Mouse (Mus musculus) forebrain, embryonic 16.5 days (tissue): ENCODE measurements around the gene Eif2b2. TPM values are rescaled to one million over a fixed set of nuclear protein-coding genes. Genes with fewer than 3 reads are reported as not detected.

Source experiments
- ATAC-seq: fragments of 200-750 bp; cut with Nextera tagmentation; 2 replicates; pipeline ENCODE4 v1.8.0; 2017; ENCODE audit warnings: mild to moderate bottlenecking, moderate library complexity
- H3K27ac ChIP-seq: fragments of 300-500 bp; sonication (generic); 2 replicates; pipeline ENCODE4 v1.5.1; 2014; ENCODE audit warnings: low read length, control low read depth
- H3K27me3 ChIP-seq: fragments of 300-500 bp; sonication (generic); replicated peaks from 2 replicates; pipeline ENCODE4 v1.6.1; 2014; ENCODE audit warnings: low read length; ENCODE audit not compliant: control insufficient read depth, insufficient read depth
- H3K36me3 ChIP-seq: fragments of 300-500 bp; sonication (generic); 2 replicates; pipeline ENCODE4 v1.6.1; 2014; ENCODE audit not compliant: control insufficient read depth, insufficient read depth
- H3K4me1 ChIP-seq: fragments of 300-500 bp; sonication (generic); replicated peaks from 2 replicates; pipeline ENCODE4 v1.6.1; 2014; ENCODE audit warnings: low read length; ENCODE audit not compliant: control insufficient read depth, insufficient read depth
- H3K4me2 ChIP-seq: fragments of 300-500 bp; sonication (generic); 2 replicates; pipeline ENCODE4 v1.6.1; 2014; ENCODE audit warnings: mild to moderate bottlenecking, low read length, control low read depth
- H3K4me3 ChIP-seq: fragments of 300-500 bp; sonication (generic); replicated peaks from 2 replicates; pipeline ENCODE4 v1.5.1; 2014; ENCODE audit warnings: mild to moderate bottlenecking, low read length, control low read depth
- H3K9ac ChIP-seq: fragments of 300-500 bp; sonication (generic); replicated peaks from 2 replicates; pipeline ENCODE4 v1.6.1; 2014; ENCODE audit warnings: low read depth, low read length, control low read depth
- H3K9me3 ChIP-seq: fragments of 300-500 bp; sonication (generic); 2 replicates; pipeline ENCODE4 v1.6.1; 2016; ENCODE audit warnings: low read length; ENCODE audit not compliant: control insufficient read depth
- WGBS: fragments of 180-500 bp; shearing (Covaris S2); extraction: QIAGEN DNeasy Blood & Tissue Kit; methylation state at CpG from one replicate; pipeline ENCODE4 v1.1.7; 2014; 5-methylcytosine and 5-hydroxymethylcytosine counted together
- polyA plus RNA-seq: library from polyadenylated mRNA; unstranded; fragments of >200 nt; fragmentation: Nextera tagmentation; extraction: Ambion mirVana; gene quantifications from 2 replicates; pipeline ENCODE4 v1.2.1, GENCODE M21; 2015

Gene Eif2b2
- 76.9 and 86.3 TPM in 2 replicates for polyA plus RNA-seq

DNA sequence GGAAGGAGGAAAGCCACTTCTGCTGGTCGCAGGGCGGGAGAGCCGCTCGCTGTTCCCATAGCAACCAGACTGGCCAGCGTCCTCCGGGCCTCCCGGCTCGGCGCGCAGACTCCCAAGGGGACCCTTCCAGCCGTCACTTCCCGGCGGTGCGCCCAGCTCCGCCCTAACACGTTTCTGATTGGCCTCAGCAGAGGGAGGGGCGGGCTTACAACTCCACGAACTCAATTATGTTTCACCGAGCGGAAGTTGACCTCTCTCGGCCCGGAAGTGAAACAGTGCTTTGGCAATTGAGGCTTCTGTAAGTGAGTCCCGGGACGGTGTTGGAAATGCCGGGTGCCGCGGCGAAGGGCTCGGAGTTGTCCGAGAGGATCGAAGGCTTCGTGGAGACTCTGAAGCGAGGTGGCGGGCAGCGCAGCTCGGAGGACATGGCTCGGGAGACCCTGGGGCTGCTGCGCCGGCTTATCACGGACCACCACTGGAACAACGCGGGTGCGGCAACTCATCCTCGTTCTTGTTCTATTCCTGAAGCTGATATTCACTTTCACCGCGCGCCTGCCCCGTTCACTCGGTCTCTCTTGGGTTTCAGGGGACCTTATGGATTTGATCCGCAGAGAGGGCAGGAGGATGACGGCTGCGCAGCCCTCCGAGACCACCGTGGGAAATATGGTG is at the start of gene Eif2b2:
Gene Eif2b2 (plus strand): TSS at position 246 of the 669 bp plus-strand sequence.
- H3K4me2 ChIP-seq, result peak within 1 kb of the TSS; percentile 97
- H3K9ac ChIP-seq, result peak within 1 kb of the TSS; percentile 71
- peak within 1 kb of the TSS; percentile 92 for H3K4me3 ChIP-seq
- H3K4me1 ChIP-seq, result peaks cover 22% of the 10 kb centered on the region
- no peaks in the 10 kb centered on the region for H3K9me3 ChIP-seq
- H3K27ac ChIP-seq, result peak within 1 kb of the TSS; percentile 72
- H3K36me3 ChIP-seq, result peaks cover 12% of the 10 kb centered on the region; the same call in 1 of the 2 replicates
- H3K27me3 ChIP-seq, result no peaks in the 10 kb centered on the region
- WGBS, result under 1% methylated on average over 54 of the region's 54 CpGs
- peak; percentile 100 for ATAC-seq

DNA sequence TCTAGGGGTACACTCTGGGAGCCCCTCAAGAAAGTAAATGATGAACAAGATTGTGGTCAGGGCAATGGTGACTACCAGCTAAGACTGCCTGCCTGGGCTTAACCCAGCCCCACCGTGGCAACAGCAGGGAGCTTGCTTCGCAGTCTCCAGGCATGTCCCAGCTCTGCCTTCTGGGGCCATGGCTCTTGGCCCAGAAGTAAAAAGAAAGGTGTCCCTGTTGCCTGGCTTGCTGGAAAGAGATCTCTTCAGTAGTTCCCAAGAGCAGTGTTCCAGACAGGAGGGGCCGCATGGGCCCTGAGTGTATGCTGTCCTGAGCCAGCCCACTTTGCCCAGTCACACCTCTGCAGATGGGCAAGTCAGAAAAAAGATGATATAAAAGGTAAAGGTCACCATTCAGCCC is 49.4 kb upstream of the Eif2b2 start:
- ATAC-seq, result no peak; the same call in 1 of the 2 replicates
- Histone ChIP-seq H3K27ac (no peak overlapping the region), H3K4me2 (no peak overlapping the region), H3K9me3 (no peaks in the 10 kb centered on the region), H3K4me1 (peaks cover 16% of the 10 kb centered on the region), H3K9ac (no peak overlapping the region; the same call in 1 of the 2 replicates), H3K36me3 (no peaks in the 10 kb centered on the region), H3K4me3 (no peak overlapping the region), H3K27me3 (no peaks in the 10 kb centered on the region)
- WGBS, result 45% methylated on average over 3 of the region's 3 CpGs

DNA sequence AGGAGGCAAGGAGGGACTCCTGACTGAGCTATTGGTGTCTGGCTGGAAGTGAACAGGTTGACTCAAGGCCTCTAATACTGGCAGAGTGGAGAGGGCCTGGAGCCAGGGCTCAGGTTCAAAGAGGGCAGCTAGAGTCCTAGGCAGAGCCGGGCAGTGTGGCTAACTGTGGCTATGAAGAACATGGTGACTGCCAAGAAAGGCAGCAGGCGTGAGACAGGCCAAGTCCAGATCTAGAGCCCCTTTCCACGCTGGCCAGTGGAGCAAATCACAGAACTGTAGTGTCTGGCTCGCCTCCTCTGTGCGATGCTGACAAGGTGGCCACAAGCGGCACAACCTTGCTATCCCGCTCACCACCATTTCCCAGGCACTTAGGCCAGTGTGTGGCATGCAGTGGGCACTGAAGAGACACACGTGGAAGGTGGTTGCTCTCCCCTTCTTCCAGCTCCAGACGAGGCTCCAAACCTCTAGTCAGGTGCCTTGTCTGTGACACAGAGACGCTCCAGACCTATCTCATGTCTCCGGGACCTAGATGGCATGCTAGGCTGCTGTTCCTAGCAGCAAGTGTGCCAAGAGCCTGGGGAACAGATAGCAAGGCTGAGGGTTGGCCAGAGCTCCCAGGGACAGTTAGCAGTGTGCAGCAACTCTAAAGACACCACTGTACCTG is 48.9 kb upstream of the Eif2b2 start:
- WGBS, result 82% methylated on average over 11 of the region's 11 CpGs

DNA sequence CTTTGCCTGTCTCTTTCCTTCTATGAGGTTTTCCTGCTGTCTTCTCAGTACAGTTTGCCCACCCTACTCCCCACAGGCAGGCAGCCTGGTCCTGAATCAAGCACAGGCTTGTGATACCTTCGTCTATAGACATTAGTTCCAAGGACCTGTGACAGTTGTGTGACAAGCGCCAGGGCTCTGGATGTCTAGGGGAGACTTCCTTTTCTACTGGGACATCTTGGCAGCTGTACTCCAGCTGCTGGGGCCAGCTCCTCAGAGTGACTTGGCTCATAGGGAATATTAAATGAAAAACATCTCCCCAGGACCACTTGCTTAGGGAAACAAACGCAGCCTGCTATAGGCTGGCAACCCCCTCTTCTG is 48.4 kb upstream of the Eif2b2 start:
- Histone ChIP-seq H3K9ac (no peak overlapping the region), H3K4me3 (no peak overlapping the region), H3K4me1 (peaks cover 26% of the 10 kb centered on the region), H3K9me3 (no peaks in the 10 kb centered on the region), H3K36me3 (no peaks in the 10 kb centered on the region), H3K27ac (no peak overlapping the region), H3K27me3 (no peaks in the 10 kb centered on the region), H3K4me2 (no peak overlapping the region)
- WGBS, result 78% methylated on average over 3 of the region's 3 CpGs
- ATAC-seq, result no peak

More for the DNA sequence above, 48.9 kb upstream of the Eif2b2 start:
- Histone ChIP-seq H3K9me3 (no peaks in the 10 kb centered on the region), H3K9ac (no peak overlapping the region), H3K27ac (no peak overlapping the region), H3K4me1 (peaks cover 21% of the 10 kb centered on the region), H3K4me2 (no peak overlapping the region), H3K4me3 (no peak overlapping the region), H3K27me3 (no peaks in the 10 kb centered on the region), H3K36me3 (no peaks in the 10 kb centered on the region)
- ATAC-seq, result no peak

DNA sequence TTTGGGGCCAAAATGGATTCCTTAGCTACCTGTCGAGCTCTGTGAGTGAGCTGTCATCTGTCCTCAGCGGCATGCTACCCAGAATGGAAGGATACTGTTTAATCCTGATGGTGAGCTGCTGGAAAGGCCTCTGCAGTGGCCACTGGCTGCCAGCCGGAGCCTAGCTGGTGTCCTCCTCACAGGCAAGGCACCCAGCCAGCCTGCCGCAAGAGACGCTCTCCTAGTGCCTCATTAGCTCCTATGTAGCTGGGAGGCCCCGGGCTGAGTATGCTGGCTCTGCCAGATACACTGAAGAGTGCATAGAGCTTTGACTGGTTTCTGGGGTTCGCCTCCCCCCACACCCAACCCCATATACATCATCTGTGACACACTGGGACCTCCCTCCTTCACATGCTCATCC is 45.3 kb upstream of the Eif2b2 start:
- Histone ChIP-seq H3K27ac (no peak overlapping the region), H3K9me3 (no peaks in the 10 kb centered on the region), H3K27me3 (no peaks in the 10 kb centered on the region), H3K9ac (no peak overlapping the region), H3K36me3 (no peaks in the 10 kb centered on the region), H3K4me1 (peaks cover 43% of the 10 kb centered on the region), H3K4me2 (no peak overlapping the region), H3K4me3 (no peak overlapping the region)
- WGBS, result 44% methylated on average over 7 of the region's 7 CpGs
- no peak for ATAC-seq

DNA sequence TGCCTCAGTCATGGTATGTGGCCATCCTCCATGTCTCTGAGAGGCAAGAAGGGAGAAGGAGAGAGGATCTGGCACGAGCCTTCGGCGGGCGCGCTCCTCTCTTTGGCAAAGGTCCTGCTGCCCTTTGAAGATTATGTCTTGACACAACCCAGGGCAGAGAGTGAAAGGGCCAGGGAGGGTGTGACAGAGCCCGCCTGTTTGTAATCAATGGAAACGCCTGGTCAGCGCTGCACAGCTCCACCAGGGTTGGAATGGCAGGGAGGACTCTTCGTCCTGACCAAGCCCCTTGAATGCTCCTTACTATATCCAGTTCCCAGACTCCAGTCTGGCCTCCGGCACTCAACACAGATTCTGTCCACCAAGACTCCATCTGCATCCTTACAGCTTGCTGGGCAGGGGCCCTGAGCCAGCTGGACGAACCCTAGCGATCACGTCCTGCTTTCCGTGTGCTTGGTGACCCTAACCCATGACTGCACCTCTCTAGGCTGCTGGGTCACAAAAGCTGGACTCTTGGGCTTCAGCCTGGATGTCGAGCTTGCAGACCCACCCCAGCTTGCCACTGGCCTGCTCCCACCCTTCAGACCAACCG is 44.1 kb upstream of the Eif2b2 start:
- no peak; the same call in 1 of the 2 replicates for ATAC-seq
- peak overlapping the region; percentile 67 for H3K4me2 ChIP-seq
- H3K9ac ChIP-seq, result no peak overlapping the region; the same call in 1 of the 2 replicates
- no peaks in the 10 kb centered on the region for H3K36me3 ChIP-seq
- peak overlapping the region; percentile 14 for H3K4me3 ChIP-seq
- H3K27ac ChIP-seq, result no peak overlapping the region; the same call in 1 of the 2 replicates
- no peaks in the 10 kb centered on the region for H3K9me3 ChIP-seq
- whole genome bisulfite sequencing, result 35% methylated on average over 16 of the region's 16 CpGs
- H3K4me1 ChIP-seq, result peaks cover 34% of the 10 kb centered on the region
- no peaks in the 10 kb centered on the region for H3K27me3 ChIP-seq

DNA sequence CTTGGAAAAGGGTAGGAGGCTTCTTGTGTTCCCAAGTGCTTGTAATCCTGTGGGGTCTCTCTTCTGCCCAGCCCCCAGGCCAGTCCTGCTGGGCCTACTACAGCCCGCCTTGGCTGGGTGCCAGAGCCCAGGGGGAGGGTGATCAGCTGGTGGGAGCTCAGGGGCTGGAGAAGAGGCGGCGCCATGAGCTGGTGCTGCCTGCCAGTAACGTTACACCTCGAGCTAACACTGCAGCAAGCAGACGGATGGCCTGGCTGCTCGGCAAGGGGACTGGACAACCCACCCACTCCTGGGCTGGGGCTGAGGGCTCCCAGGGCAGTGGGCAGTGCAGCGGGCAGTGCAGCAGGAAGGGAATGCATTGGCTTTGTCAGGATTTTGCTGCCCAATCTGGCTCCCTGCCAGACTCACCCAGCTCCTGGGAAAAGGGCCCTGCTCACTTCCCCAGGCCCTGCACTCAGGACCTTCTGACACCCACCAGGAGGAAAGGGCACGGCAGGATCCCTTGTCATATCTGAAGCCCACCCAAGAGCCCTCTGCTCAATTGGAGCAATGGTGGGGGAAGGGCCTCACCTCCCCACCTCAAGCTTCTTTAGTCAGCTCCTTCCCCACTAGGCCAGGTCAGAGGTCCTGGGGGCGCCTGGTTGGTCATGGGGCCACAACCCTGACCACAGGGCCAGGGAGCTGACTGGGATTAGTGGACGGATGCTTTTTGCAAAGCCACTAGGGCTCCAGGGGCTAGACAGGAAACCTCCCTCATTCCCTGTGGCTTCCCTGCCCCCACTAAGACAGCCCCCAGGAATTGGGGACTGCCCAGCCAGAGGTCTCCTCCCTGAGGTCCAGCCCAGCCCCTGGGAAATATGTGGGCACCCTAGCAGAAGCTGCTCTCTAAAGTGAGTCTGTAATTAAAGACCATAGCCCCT is 43.1 kb upstream of the Eif2b2 start:
- H3K4me1 ChIP-seq, result peaks cover 36% of the 10 kb centered on the region
- peak overlapping the region; percentile 67 for H3K4me2 ChIP-seq
- H3K27ac ChIP-seq, result peak overlapping the region; percentile 41
- no peaks in the 10 kb centered on the region for H3K36me3 ChIP-seq
- peak; percentile 88 for ATAC-seq
- no peaks in the 10 kb centered on the region for H3K27me3 ChIP-seq
- H3K9me3 ChIP-seq, result no peaks in the 10 kb centered on the region
- WGBS, result 11% methylated on average over 11 of the region's 11 CpGs
- H3K4me3 ChIP-seq, result peak overlapping the region; percentile 29
- H3K9ac ChIP-seq, result peak overlapping the region; percentile 33

DNA sequence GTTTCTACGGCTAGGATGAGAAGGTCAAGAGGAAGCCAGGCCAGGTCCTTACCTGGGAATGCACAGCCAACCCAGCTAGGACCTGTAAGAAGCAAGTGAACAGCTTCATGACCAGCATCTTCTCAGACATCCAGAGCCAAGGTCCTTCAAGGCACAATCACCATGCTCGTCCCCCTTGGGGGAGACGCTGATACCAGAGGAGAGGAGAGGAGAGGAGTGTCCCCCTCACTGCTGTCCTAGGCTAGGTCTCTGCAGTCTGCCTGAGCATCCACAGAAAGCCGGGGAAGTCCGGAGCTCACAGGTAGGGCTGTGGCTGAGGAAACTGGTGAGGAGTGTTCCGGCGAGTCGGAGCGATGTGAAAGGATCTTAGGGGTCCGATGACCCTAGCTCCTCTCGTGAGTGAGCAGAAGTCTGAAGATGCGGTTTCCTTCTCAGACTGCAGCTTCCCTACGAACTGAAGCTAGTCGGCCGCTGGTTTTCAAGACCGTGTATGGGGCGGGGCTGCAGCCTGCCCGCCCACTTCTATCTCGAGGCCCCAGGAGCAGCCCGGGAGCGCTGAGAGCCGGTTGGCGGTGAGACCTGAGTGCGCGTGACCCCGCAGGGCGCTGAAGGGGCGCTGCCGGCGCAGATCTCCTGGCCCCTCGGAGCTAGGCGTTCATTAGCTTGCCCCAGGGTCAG is 42.3 kb upstream of the Eif2b2 start:
- peak overlapping the region; percentile 45 for H3K9ac ChIP-seq
- peak overlapping the region; percentile 29 for H3K4me3 ChIP-seq
- 0 out of 2 replicates have a peak, but pooled peaks have one; percentile 34 for ATAC-seq
- peaks cover 43% of the 10 kb centered on the region for H3K4me1 ChIP-seq
- peak overlapping the region; percentile 67 for H3K4me2 ChIP-seq
- H3K9me3 ChIP-seq, result no peaks in the 10 kb centered on the region
- 3% methylated on average over 32 of the region's 32 CpGs for WGBS
- H3K27ac ChIP-seq, result no peak overlapping the region
- H3K36me3 ChIP-seq, result no peaks in the 10 kb centered on the region
- no peaks in the 10 kb centered on the region for H3K27me3 ChIP-seq
